Mouse (Mus musculus) brown adipose tissue, adult 24 weeks (tissue): ENCODE results near the gene Ap1ar. TPM values are rescaled to one million over a fixed set of nuclear protein-coding genes. Genes with fewer than 3 reads are reported as not detected.

Experiments
- H3K27ac ChIP-seq: fragments of 200-500 bp; replicated peaks from 2 replicates; pipeline ENCODE4 v1.5.1; 2012; ENCODE audit warnings: low read depth, mild to moderate bottlenecking, low read length
- H3K4me1 ChIP-seq: fragments of 200-500 bp; 2 replicates; pipeline ENCODE4 v1.6.1; 2012; ENCODE audit warnings: low read length, mixed read lengths; ENCODE audit not compliant: control insufficient read depth, insufficient read depth, insufficient read length
- H3K4me3 ChIP-seq: fragments of 200-500 bp; 2 replicates; pipeline ENCODE4 v1.5.1; 2012; ENCODE audit warnings: low read depth, mild to moderate bottlenecking, low read length, moderate library complexity; ENCODE audit not compliant: insufficient read depth
- polyA plus RNA-seq: library from polyadenylated mRNA; stranded (reverse); fragments of >200 nt; gene quantifications from 2 replicates; pipeline ENCODE4 v1.2.4, GENCODE M21; 2012; ENCODE audit not compliant: missing spikeins, insufficient read depth, insufficient read length

Gene Ap1ar
- polyA plus RNA-seq, 1 experiment: 25.0 TPM

- Histone ChIP-seq H3K27ac (no peak overlapping the region), H3K4me1 (no peaks in the 10 kb centered on the region), H3K4me3 (no peak overlapping the region)
Observed at GRCm38 (mm10) chr3:127823886-127824863, 13.1 kb downstream of the Ap1ar start.

- H3K4me1 ChIP-seq: no peaks in the 10 kb centered on the region
- no peak overlapping the region for H3K27ac ChIP-seq
- no peak overlapping the region for H3K4me3 ChIP-seq
Observed at GRCm38 (mm10) chr3:127821209-127821608, 16.1 kb downstream of the Ap1ar start.

DNA sequence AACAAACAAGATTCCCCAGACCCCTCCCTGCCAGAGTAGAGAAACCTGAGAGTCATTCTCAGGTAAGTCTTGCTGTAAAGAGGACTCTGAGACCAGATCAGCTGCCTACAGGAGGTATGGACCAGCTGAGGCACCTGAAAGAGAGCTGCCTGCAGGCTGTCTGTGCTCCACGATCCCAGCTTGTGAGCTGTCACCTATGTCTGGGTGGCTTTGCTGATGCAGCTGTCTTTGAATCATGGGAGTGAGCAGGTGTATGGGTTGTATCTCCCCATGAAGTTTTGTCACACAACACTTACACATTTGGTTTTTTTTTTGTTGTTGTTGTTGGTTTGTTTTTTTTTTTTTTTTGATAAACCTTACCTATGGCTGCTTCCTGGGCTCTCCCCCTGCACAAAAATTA is 16.9 kb downstream of the Ap1ar start:
- Histone ChIP-seq H3K27ac (no peak overlapping the region), H3K4me1 (no peaks in the 10 kb centered on the region), H3K4me3 (no peak overlapping the region)

DNA sequence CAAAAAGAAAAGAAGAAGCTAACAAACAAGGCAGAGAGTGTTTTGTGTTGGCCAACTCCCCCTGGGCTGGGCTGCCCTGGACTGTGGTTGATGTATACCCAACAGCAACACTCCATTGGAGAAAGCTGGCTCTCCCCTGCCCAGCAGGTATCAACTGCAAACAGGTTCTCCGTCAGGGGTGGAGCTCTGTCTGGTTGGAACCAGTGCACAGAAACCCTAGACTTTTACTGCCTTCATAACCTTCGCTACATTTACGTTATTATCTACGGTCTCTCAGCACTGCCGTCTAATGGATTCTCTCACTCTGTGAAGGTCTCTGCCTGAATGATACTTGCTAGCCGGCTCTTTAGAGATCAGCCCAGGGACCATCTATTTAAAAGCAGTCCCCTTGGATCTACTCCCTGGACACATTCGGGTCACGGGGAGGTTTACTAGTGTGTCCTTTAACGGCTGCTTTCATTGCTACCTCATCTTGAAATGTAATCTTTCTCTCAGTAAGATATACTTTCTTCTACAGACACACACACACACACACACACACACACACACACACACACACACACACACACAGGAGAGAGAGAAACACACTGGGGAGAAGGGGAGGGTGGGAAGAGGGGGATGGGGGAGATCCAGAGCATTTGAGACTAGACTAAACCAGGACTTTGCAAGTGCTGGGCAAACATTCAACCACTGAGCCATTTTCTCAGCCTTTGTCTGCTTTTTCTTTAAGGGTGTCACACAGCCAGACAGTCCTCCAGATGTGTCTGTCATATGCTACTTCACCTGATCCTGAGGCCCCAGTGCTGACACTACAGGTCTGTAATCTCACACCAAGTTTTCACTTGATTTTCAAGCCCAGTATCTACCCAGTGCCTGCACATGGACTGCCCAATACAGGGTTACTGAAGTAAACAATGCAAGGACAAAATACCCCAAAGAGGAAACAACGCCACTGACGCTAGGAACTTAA is 18.3 kb downstream of the Ap1ar start:
- no peak overlapping the region for H3K27ac ChIP-seq
- no peak overlapping the region for H3K4me3 ChIP-seq
- H3K4me1 ChIP-seq: no peaks in the 10 kb centered on the region

DNA sequence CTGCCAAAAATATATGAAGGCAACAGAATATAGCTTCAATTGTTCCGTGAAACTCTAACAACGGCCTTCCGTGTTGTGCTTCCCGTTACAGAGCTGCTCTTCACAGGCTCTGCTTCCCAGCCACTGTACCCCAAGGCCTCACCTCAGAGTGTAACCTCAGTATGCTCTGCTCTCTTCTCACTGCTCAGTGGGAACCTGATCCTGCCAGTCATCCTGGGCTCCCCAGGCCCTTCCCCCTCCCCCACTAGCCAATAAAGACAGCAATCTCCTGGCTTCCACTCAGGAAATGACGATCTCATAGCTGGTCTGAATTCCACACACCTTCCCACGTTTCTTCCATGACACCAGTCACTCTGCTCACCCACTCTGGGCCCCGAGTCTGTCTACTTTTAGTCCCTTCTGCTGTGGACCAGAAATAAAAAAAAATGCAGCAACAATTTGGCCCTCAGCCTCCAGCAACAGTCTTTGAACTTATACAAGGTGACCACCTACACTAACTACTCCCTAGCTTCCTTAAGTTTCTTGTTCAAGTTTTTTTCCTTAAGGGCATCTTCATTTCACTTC is 20.1 kb downstream of the Ap1ar start:
- Histone ChIP-seq H3K27ac (no peak overlapping the region), H3K4me3 (no peak overlapping the region), H3K4me1 (no peaks in the 10 kb centered on the region)

GRCm38 (mm10) chr3:127809103-127809502 is 28.2 kb downstream of the Ap1ar start:
- no peak overlapping the region for H3K27ac ChIP-seq
- no peak overlapping the region for H3K4me3 ChIP-seq
- H3K4me1 ChIP-seq: no peaks in the 10 kb centered on the region

DNA sequence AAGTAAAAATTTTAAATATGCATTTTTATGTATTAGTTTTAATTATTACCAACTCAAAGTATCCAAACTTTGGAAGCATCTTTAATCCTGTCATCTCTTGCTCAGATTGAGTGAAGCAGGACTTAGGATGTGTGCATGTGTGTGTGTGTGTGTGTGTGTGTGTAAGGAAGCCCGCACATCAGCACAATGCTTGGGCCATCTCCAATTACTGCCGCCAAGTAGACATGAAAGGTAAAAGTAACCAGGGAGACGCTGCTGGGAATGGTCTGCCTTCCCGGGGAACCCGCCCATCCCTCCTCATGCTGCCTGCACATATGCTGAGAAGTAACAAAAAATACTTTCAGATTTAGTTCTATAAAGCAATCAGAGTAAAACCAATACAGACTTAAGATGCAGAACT is 29.5 kb downstream of the Ap1ar start:
- no peak overlapping the region for H3K27ac ChIP-seq
- H3K4me1 ChIP-seq: no peaks in the 10 kb centered on the region
- no peak overlapping the region for H3K4me3 ChIP-seq

- H3K4me1 ChIP-seq: no peaks in the 10 kb centered on the region
- H3K4me3 ChIP-seq: no peak overlapping the region
Observed at GRCm38 (mm10) chr3:127805991-127806390, 31.3 kb downstream of the Ap1ar start.

DNA sequence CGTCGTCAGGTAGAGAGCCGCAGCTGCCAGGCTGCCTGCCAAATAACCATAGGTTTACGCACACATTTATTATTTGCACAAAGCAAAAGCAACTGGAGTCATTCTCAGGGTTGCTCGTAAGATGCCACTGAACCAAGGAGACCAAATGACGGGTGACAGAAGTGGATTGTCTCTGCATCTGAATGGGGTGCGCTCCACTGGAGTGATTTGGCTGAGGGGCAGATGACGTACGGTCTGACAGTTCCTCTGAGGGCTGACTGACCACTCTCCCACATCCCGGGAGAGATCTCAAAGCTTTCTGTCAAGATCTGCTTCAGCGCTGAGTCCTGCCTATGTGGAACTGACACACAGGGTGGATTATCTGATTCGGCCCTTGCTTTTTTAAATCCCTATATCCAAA is 32.3 kb downstream of the Ap1ar start:
- no peak overlapping the region for H3K27ac ChIP-seq

More at GRCm38 (mm10) chr3:127805991-127806390, 31.3 kb downstream of the Ap1ar start:
- no peak overlapping the region for H3K27ac ChIP-seq

DNA sequence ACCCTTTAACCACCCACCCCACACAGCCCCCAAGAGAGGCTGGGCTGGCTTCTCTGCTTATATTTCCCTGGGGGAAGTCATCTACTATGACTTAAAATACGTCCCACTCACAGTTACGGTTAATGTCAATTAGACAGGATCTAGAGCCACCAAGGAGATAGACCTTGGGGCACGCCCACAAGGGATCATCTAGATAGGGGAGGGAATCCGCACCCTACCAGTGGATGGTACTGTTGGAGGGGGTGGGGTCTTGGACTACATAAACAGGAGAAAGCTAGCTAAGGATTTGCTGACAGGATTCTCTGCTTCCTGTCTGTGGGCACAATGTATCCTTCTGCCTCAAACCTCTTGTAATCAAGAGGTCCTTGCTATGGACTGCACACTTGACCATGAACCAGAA is 32.9 kb downstream of the Ap1ar start:
- Histone ChIP-seq H3K27ac (no peak overlapping the region), H3K4me3 (no peak overlapping the region), H3K4me1 (no peaks in the 10 kb centered on the region)

More for the DNA sequence above, 32.3 kb downstream of the Ap1ar start:
- H3K4me3 ChIP-seq: no peak overlapping the region
- no peaks in the 10 kb centered on the region for H3K4me1 ChIP-seq

GRCm38 (mm10) chr3:127802814-127803213 is 34.5 kb downstream of the Ap1ar start:
- no peaks in the 10 kb centered on the region for H3K4me1 ChIP-seq
- H3K4me3 ChIP-seq: peak overlapping the region; percentile 42
- H3K27ac ChIP-seq: peak overlapping the region; percentile 74; the same call in 1 of the 2 replicates

DNA sequence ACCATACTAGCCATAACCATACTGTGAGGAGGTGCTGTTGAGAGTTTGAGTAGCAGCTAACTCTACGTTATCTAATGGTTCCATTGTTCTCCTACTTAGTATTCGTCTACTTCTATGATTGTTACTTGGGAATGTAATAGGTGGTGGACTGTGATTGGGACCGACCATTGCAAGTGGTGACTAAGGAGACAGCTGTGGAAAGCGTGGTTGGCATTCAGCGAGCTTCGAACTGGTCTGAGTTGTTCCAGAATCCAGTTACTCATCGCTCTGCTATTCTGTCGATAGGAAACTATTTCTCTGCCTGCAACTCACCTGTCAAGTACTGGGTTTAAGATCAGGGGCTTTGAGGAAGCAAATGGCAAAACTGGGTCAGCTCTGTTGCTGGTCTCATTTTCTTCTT is 36.2 kb downstream of the Ap1ar start:
- Histone ChIP-seq H3K4me3 (no peak overlapping the region), H3K27ac (no peak overlapping the region), H3K4me1 (no peaks in the 10 kb centered on the region)

GRCm38 (mm10) chr3:127796271-127796670 is 41.1 kb downstream of the Ap1ar start:
- no peak overlapping the region for H3K4me3 ChIP-seq
- no peaks in the 10 kb centered on the region for H3K4me1 ChIP-seq
- no peak overlapping the region for H3K27ac ChIP-seq

- no peak overlapping the region for H3K27ac ChIP-seq
- no peak overlapping the region for H3K4me3 ChIP-seq
- no peaks in the 10 kb centered on the region for H3K4me1 ChIP-seq
Observed at GRCm38 (mm10) chr3:127795762-127796161, 41.6 kb downstream of the Ap1ar start.

DNA sequence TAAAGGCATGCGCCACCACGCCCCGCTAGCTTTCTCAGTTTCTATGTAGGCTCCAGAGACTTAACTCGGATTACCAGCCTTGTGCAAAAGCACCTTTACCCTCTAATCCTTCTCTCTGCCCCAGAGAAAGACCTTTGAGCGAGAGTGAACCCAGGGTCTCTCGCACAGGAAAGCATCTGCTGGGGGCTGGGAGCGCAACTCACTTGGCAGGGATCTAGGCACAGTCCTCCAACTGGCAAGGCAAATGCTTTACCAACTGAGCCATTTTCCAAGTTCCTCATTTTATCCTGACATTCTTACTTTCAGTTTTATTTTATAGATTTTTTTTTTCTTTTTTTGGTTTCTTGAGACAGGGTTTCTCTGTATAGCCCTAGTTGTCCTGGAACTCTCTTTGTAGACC is 44.3 kb downstream of the Ap1ar start:
- H3K27ac ChIP-seq: no peak overlapping the region
- H3K4me3 ChIP-seq: no peak overlapping the region; the same call in 1 of the 2 replicates
- H3K4me1 ChIP-seq: 0 out of 2 replicates have a peak, but pooled peaks cover 5% of the 10 kb centered on the region
